Mouse (Mus musculus) MEL (cell line): ENCODE results near the gene Ssh2.

ENCODE experiments used
- CTCF ChIP-seq, 3 experiments: IDR thresholded peaks in 2 of 3; conservative IDR thresholded peaks in 1 of 3; 2 replicates each; pipeline ENCODE4 v1.5.1; 2011 to 2012; ENCODE audit warnings: low read length in 3 of 3, low read depth in 2 of 3, mild to moderate bottlenecking in 2 of 3, improper control_type of control experiment in 1 of 3, inconsistent platforms in 1 of 3, mixed read lengths in 1 of 3, moderate library complexity in 1 of 3; ENCODE audit not compliant: control insufficient read depth in 1 of 3, insufficient read depth in 1 of 3, poor library complexity in 1 of 3, severe bottlenecking in 1 of 3
- EP300 ChIP-seq, 2 experiments: IDR thresholded peaks; 2 replicates each; pipeline ENCODE4 v1.6.1; 2011; ENCODE audit warnings: improper control_type of control experiment in 2 of 2, low read length in 2 of 2, low read depth in 1 of 2, mild to moderate bottlenecking in 1 of 2
- ETS1 ChIP-seq: IDR thresholded peaks from 2 replicates; pipeline ENCODE4 v1.6.1; 2012; ENCODE audit warnings: low read depth, mild to moderate bottlenecking, inconsistent platforms, low read length, improper control_type of control experiment, moderate library complexity
- GATA1 ChIP-seq: IDR thresholded peaks from 2 replicates; pipeline ENCODE4 v1.6.1; 2011; ENCODE audit warnings: low read depth, low read length, improper control_type of control experiment
- POLR2A ChIP-seq, 2 experiments: IDR thresholded peaks; 2 replicates each; pipeline ENCODE4 v1.6.1; 2011 to 2012; ENCODE audit warnings: low read length in 2 of 2, mild to moderate bottlenecking in 2 of 2, control low read depth in 1 of 2, improper control_type of control experiment in 1 of 2, low read depth in 1 of 2, moderate library complexity in 1 of 2; ENCODE audit not compliant: control insufficient read depth in 1 of 2, insufficient read depth in 1 of 2, poor library complexity in 1 of 2
- RAD21 ChIP-seq: IDR thresholded peaks from 2 replicates; pipeline ENCODE4 v1.6.1; 2011; ENCODE audit warnings: mild to moderate bottlenecking, low read depth, low read length, improper control_type of control experiment
- SMC3 ChIP-seq: IDR thresholded peaks from 2 replicates; pipeline ENCODE4 v1.6.1; 2011; ENCODE audit warnings: low read depth, low read length, improper control_type of control experiment
- TBP ChIP-seq: IDR thresholded peaks from 2 replicates; pipeline ENCODE4 v1.8.0; 2011; ENCODE audit warnings: low read depth, low read length, improper control_type of control experiment
- USF2 ChIP-seq, 2 experiments: IDR thresholded peaks; 2 replicates each; pipeline ENCODE4 v1.6.1; 2011 to 2012; ENCODE audit warnings: improper control_type of control experiment in 2 of 2, low read length in 2 of 2, borderline replicate concordance in 1 of 2, inconsistent platforms in 1 of 2, low read depth in 1 of 2, mild to moderate bottlenecking in 1 of 2; ENCODE audit not compliant: insufficient read depth in 1 of 2

GRCm38 (mm10) chr11:77476216-77476615 is 260.1 kb downstream of the Ssh2 start:
- TF ChIP-seq USF2 (IDR thresholded peaks at IDR 0.05; ENCODE audit: borderline replicate concordance in 1 of 2, insufficient read depth in 1 of 2, low read depth in 1 of 2, low read length in 2 of 2) (no peak), GATA1 (no peak), TBP (no peak), CTCF (IDR thresholded peaks at IDR 0.05 in 2 of 3, conservative IDR thresholded peaks at IDR 0.05 in 1 of 3; ENCODE audit: control insufficient read depth in 1 of 3, insufficient read depth in 1 of 3, low read depth in 2 of 3, low read length in 3 of 3, poor library complexity in 1 of 3, severe bottlenecking in 1 of 3) (no peak), SMC3 (no peak), POLR2A (IDR thresholded peaks at IDR 0.05; ENCODE audit: control insufficient read depth in 1 of 2, insufficient read depth in 1 of 2, low read depth in 1 of 2, low read length in 2 of 2, poor library complexity in 1 of 2) (no peak), ETS1 (no peak), RAD21 (no peak), EP300 (IDR thresholded peaks at IDR 0.05; ENCODE audit: low read depth in 1 of 2, low read length in 2 of 2) (no peak)
